Mouse (Mus musculus) heart, embryonic 16.5 days (tissue): ENCODE data around the gene Hdac9. TPM values are rescaled to one million over a fixed set of nuclear protein-coding genes. Genes with fewer than 3 reads are reported as not detected.

Experiments
- ATAC-seq: fragments of 200-750 bp; cut with Nextera tagmentation; replicated peaks from 2 replicates; pipeline ENCODE4 v1.8.0; 2017; ENCODE audit warnings: moderate number of reproducible peaks; ENCODE audit not compliant: insufficient read depth, low FRiP score; ENCODE audit errors: extremely low read depth
- H3K27ac ChIP-seq: fragments of 300-500 bp; sonication (generic); 2 replicates; pipeline ENCODE4 v1.5.1; 2014; ENCODE audit warnings: mild to moderate bottlenecking, low read length, control low read depth, moderate library complexity
- H3K27me3 ChIP-seq: fragments of 300-500 bp; sonication (generic); 2 replicates; pipeline ENCODE4 v1.6.1; 2014; ENCODE audit warnings: low read length, mixed read lengths; ENCODE audit not compliant: control insufficient read depth, insufficient read depth
- H3K36me3 ChIP-seq: fragments of 300-500 bp; sonication (generic); 2 replicates; pipeline ENCODE4 v1.6.1; 2014; ENCODE audit not compliant: control insufficient read depth, insufficient read depth
- H3K4me1 ChIP-seq: fragments of 300-500 bp; sonication (generic); 2 replicates; pipeline ENCODE4 v1.6.1; 2014; ENCODE audit warnings: low read length, mixed read lengths; ENCODE audit not compliant: control insufficient read depth, insufficient read depth
- H3K4me2 ChIP-seq: fragments of 300-500 bp; sonication (generic); 2 replicates; pipeline ENCODE4 v1.6.1; 2014; ENCODE audit warnings: low read depth, mild to moderate bottlenecking, control low read depth, low read length
- H3K4me3 ChIP-seq: fragments of 300-500 bp; sonication (generic); 2 replicates; pipeline ENCODE4 v1.5.1; 2014; ENCODE audit warnings: mild to moderate bottlenecking, control low read depth, low read length
- H3K9ac ChIP-seq: fragments of 300-500 bp; sonication (generic); 2 replicates; pipeline ENCODE4 v1.6.1; 2014; ENCODE audit warnings: low read length, control low read depth
- H3K9me3 ChIP-seq: fragments of 300-500 bp; sonication (generic); replicated peaks from 2 replicates; pipeline ENCODE4 v1.6.1; 2016; ENCODE audit warnings: low read length; ENCODE audit not compliant: control insufficient read depth
- WGBS: fragments of 180-500 bp; shearing (Covaris S2); extraction: QIAGEN DNeasy Blood & Tissue Kit; methylation state at CpG from one replicate; pipeline ENCODE4 v1.1.7; 2014; 5-methylcytosine and 5-hydroxymethylcytosine counted together
- polyA plus RNA-seq: library from polyadenylated mRNA; unstranded; fragments of >200 nt; fragmentation: Nextera tagmentation; extraction: Ambion mirVana; gene quantifications from 2 replicates; pipeline ENCODE4 v1.2.1, GENCODE M21; 2015

The Hdac9 gene
- polyA plus RNA-seq, 1 experiment from 2014 or later = 21.4 TPM

DNA sequence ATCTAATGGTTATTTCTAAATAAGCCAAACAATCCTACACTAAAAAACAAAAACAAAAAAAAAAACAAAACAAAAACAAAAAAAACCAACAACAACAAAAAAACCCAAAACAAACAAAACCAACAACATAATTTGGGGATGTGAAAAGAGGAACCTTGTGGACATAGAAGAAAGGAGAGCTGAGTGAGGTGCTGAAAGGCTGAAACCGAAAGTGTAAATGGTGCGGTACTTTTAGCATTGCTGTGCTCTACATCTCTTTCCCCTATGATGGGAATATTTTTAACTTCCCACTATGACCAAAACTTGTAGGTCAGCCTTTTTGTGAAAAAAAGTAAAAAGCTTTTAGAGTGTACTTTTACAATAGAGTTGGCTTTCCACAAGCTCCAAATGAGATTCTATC lies 774.2 kb downstream of the Hdac9 start:
- no peak overlapping the region for H3K4me2 ChIP-seq
- no peak overlapping the region for H3K9ac ChIP-seq
- no peaks in the 10 kb centered on the region for H3K4me1 ChIP-seq
- 75% methylated on average over 2 of the region's 2 CpGs for WGBS
- ATAC-seq = no peak
- no peaks in the 10 kb centered on the region for H3K27me3 ChIP-seq
- H3K9me3 ChIP-seq = no peaks in the 10 kb centered on the region
- H3K36me3 ChIP-seq = no peaks in the 10 kb centered on the region
- no peak overlapping the region for H3K4me3 ChIP-seq
- no peak overlapping the region for H3K27ac ChIP-seq

DNA sequence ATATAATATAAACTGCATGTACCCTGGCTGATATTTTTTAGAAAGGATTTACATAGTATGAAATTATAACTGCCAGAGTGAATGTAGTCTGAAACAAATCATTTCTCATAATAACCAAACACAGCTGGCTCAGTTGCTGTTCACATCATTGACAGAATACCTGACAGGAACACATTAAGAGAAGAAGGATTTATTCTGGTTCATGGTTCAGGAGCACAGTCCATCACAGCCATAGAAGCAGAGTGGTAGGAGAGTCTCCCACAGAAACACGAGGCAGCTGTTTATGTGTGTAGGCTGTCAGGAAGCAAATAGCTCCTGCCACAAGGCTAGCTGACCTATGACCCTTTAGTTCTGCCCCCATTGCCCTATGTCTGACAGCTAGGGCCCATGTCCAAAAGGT lies 803.6 kb downstream of the Hdac9 start:
- 28% methylated on average over 1 of the region's 1 CpGs for WGBS
- no peaks in the 10 kb centered on the region for H3K4me1 ChIP-seq
- H3K9me3 ChIP-seq = no peaks in the 10 kb centered on the region
- no peak overlapping the region for H3K27ac ChIP-seq
- no peak for ATAC-seq
- no peak overlapping the region for H3K4me3 ChIP-seq
- H3K9ac ChIP-seq = no peak overlapping the region
- H3K27me3 ChIP-seq = no peaks in the 10 kb centered on the region
- no peak overlapping the region for H3K4me2 ChIP-seq
- no peaks in the 10 kb centered on the region for H3K36me3 ChIP-seq

DNA sequence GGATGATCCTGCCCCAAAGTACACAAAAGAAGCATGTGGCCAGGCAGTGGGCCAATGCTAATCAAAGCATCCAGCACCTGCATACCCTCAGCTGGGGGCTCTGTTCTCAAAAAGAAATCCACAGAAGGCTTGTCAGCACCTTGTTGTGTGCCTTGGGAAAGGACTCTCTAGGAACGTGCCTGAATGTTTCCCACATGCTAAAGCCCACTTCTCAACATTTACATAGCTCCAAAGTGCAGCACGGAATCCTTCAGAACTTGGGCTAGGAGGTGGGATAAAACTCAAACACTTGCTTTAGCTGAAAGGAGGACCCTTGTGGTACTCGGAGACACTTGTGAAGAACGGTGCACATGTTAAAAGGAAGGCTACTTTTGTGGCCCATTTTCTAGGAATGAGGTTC lies 823.9 kb downstream of the Hdac9 start:
- ATAC-seq = no peak
- H3K4me3 ChIP-seq = no peak overlapping the region
- no peaks in the 10 kb centered on the region for H3K27me3 ChIP-seq
- no peak overlapping the region for H3K9ac ChIP-seq
- no peak overlapping the region for H3K4me2 ChIP-seq
- WGBS = 44% methylated on average over 4 of the region's 4 CpGs
- no peak overlapping the region for H3K27ac ChIP-seq
- no peaks in the 10 kb centered on the region for H3K4me1 ChIP-seq
- H3K36me3 ChIP-seq = no peaks in the 10 kb centered on the region
- no peaks in the 10 kb centered on the region for H3K9me3 ChIP-seq

DNA sequence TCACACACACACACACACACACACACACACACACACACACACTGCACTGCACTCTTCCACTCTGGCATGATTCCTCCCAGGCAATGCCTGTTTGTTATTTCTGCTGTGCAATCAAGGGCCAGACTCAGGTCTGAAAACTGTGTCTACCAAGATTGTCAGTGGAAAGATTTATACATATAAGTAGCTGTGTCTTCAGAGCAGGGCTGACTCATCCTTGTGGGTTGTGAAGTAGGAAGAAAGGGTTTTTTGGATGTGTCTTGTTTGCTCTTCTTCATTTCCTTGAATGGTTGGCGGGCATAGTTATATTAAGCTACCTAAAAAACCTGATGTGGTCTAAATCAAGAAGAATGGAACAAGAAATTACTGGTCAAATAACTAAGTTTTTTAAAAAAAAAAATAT lies 825.0 kb downstream of the Hdac9 start:
- H3K9me3 ChIP-seq = no peaks in the 10 kb centered on the region
- H3K27ac ChIP-seq = no peak overlapping the region
- H3K27me3 ChIP-seq = no peaks in the 10 kb centered on the region
- no peak overlapping the region for H3K4me3 ChIP-seq
- H3K4me2 ChIP-seq = no peak overlapping the region
- peaks cover 6% of the 10 kb centered on the region; the same call in 1 of the 2 replicates for H3K4me1 ChIP-seq
- ATAC-seq = no peak
- H3K36me3 ChIP-seq = no peaks in the 10 kb centered on the region
- no peak overlapping the region for H3K9ac ChIP-seq
- WGBS = 91% methylated on average over 1 of the region's 1 CpGs

DNA sequence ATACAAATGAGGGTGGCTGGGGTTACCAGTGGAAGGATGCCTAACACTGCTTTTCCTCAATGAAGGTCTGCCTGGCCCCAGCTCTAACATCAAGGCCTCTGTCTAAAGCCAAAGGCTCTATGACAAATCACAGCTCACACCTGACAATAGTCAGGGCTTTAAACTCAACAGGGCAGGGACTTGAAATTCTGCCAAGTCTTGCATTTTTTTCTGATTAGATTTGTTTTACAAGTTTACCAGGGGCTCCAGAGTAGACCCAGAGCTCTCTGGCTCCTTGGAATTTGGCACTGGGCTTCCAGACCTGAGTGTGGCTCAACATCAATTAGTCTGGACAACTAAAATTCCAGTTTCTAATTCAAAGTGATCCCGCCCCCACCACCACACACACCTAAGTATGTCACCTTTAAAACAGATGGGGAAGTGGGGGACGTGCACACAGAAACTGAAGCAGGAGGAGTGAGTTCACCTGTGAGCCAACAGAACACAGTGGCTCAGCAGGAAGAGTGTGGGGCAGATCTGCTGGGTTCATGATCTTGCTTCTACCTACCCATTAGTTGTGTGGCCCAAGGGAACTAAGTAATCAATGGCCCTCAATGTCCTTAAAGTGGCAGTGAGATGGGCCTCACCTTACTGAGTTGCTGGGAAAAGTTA lies 829.5 kb downstream of the Hdac9 start:
- H3K4me1 ChIP-seq = peaks cover 6% of the 10 kb centered on the region; the same call in 1 of the 2 replicates
- no peak overlapping the region for H3K4me2 ChIP-seq
- no peak overlapping the region for H3K27ac ChIP-seq
- no peak overlapping the region for H3K4me3 ChIP-seq
- 56% methylated on average over 2 of the region's 2 CpGs for WGBS
- H3K27me3 ChIP-seq = no peaks in the 10 kb centered on the region
- ATAC-seq = no peak
- H3K9me3 ChIP-seq = no peaks in the 10 kb centered on the region
- no peaks in the 10 kb centered on the region for H3K36me3 ChIP-seq
- no peak overlapping the region for H3K9ac ChIP-seq

DNA sequence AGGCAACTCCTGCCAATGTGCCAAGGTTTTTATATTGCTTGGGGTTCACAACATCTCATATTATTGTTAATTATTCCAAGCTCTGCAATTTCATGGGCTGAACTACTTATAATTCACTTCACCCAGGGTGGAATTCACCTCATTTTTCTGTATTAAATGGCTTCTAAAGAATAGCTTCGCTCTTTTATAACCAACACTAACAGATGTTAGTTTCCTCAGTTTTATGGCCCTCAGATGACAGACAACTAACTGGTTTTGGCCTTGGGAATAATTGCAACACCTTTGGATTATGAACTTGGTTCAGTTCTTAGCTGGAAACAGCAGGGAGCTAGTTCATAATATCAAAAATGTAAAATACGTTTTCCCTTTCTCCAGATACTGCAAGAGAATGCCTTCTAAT lies 839.9 kb downstream of the Hdac9 start:
- H3K9me3 ChIP-seq = no peaks in the 10 kb centered on the region
- ATAC-seq = no peak
- no peaks in the 10 kb centered on the region for H3K4me1 ChIP-seq
- no peak overlapping the region for H3K27ac ChIP-seq
- no peak overlapping the region for H3K9ac ChIP-seq
- H3K27me3 ChIP-seq = no peaks in the 10 kb centered on the region
- no peaks in the 10 kb centered on the region for H3K36me3 ChIP-seq
- no peak overlapping the region for H3K4me2 ChIP-seq
- H3K4me3 ChIP-seq = no peak overlapping the region
- WGBS = 84% methylated on average over 2 of the region's 2 CpGs

DNA sequence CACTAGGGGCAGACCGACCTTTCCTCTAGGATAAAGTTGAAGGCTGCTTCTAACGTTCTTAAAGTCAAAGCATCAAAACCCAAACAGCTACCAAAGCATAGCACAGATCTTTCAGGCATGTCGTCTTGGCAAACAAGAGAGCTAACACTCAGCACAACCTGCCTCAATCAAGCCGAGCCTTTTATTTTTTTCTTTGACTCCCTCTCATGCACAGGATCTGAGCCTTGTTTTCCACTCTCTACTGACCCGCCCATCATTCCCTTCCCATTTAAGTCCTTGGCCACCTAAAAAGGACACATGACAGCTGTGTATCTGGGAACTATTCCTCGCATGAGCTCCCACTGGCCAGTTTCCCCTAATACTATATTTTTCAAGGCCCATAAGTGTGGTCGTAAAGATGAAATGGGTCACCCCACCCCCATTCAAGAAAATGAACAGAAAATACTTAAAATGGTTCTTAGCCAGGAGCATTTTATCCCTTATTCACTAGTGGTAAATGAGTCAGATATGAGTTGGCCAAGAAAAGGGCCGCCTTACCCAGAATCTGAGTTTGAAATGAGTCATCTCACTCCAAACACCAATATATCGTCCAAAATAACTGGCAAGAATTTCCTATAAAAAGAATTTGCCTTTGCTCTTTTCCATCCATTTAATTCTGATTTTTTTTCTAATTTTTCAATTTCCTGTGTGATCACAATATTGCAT lies 840.9 kb downstream of the Hdac9 start:
- ATAC-seq = no peak
- Histone ChIP-seq H3K9me3 (no peaks in the 10 kb centered on the region), H3K27ac (no peak overlapping the region), H3K4me2 (no peak overlapping the region), H3K4me1 (no peaks in the 10 kb centered on the region), H3K36me3 (no peaks in the 10 kb centered on the region), H3K27me3 (no peaks in the 10 kb centered on the region), H3K4me3 (no peak overlapping the region), H3K9ac (no peak overlapping the region)
- WGBS = 63% methylated on average over 9 of the region's 9 CpGs

DNA sequence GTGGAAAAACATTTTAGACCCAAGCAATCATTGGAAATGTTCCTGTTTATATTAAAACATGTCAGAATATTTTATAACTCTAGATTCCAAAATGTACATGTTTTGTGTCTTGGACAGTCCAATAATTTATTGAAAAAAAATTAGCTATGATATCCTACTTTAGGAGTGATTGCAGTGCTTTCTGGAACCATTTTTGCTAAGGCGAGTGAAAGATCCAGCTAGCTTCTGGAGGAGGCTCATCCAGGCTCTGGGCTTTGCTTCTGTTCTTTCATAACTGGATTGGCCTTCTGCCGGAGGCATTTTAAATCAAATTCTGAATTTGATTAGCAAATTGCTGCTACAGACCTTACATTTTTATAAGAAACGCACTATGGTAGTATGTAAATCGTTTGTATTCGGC lies 864.4 kb downstream of the Hdac9 start:
- 87% methylated on average over 5 of the region's 5 CpGs for WGBS
- no peak for ATAC-seq
- no peak overlapping the region for H3K27ac ChIP-seq

DNA sequence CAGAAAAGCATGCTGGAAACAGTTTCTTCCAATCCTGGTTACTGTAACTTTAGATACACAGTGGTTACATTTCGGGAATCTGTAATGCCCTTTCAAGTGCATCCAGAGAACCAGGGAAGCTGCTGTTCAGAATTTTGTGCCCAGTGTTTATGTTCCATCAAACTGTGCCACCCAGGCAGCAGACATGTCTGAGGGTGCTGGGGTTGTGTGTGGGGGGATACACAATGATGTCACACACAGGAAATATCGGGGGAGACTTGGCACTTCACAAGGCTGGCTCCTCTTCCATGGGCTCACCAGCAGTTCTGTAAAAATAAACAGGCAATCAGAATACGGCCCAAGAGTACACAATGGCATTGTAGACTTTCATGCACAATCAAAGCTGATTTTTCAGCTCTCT lies 864.9 kb downstream of the Hdac9 start:
- ATAC-seq = no peak

More for the DNA sequence above, 864.4 kb downstream of the Hdac9 start:
- H3K9ac ChIP-seq = no peak overlapping the region
- no peaks in the 10 kb centered on the region for H3K9me3 ChIP-seq
- H3K4me1 ChIP-seq = no peaks in the 10 kb centered on the region
- no peaks in the 10 kb centered on the region for H3K27me3 ChIP-seq
- no peak overlapping the region for H3K4me3 ChIP-seq
- no peak overlapping the region for H3K4me2 ChIP-seq
- no peaks in the 10 kb centered on the region for H3K36me3 ChIP-seq

More for the DNA sequence above, 864.9 kb downstream of the Hdac9 start:
- Histone ChIP-seq H3K4me2 (no peak overlapping the region), H3K9ac (no peak overlapping the region), H3K27ac (no peak overlapping the region), H3K4me1 (no peaks in the 10 kb centered on the region), H3K4me3 (no peak overlapping the region), H3K36me3 (no peaks in the 10 kb centered on the region), H3K27me3 (no peaks in the 10 kb centered on the region), H3K9me3 (no peaks in the 10 kb centered on the region)
- WGBS = 54% methylated on average over 3 of the region's 3 CpGs
